Mouse (Mus musculus): ENCODE results near the gene Olfr968.

Gene Olfr968

GRCm38 (mm10) chr9:39783153-39783552 is at the start of gene Olfr968:
Gene Olfr968 (minus strand): TSS chr9:39783253.
- no peak for DNase-seq (ENCODE audit: low read depth)

DNA sequence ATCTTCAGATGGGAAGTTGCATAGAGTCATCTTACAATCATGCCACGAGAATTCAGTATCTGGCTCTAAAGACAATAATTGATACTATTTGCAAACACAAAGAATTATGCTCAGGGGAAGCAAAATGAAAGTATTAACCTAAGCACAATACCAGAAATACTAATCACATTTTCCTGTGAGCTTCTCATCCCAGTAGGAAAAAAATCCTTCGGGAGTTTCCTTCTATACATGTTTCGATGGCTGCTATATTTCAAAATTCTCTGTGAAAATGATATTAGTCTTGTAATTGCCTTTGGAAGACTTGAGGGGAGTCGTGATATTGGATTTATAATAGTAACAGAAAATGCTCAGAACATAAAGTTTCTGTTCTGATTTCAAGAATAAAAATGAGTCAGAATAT is 25.5 kb upstream of the Olfr968 start, which contains the start of gene Olfr970:
Gene Olfr970, plus strand, starts transcription at position 301 of the 400 bp plus-strand sequence.
- no peak for DNase-seq (ENCODE audit: low read depth)

DNA sequence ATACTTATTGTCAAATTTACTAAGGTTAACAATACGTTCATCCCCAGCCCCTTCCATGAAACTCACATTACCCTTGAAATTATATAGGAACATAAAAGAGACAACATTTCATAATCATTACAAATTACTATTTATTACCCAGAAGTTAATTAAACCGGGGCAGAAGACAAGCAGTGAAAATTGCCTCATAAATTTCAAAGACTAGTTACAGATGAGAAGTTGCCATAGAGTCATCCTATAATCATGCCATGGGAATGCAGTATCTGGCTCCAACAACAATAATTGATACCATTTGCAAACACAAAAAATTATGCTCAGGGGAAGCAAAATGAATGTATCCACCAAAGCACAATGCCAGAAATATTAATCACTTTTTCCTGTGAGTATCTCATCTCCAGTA is 7.5 kb upstream of the Olfr968 start, which contains the start of gene Olfr969:
Gene Olfr969, plus strand, starts transcription at position 388 of the 400 bp plus-strand sequence.
- DNase-seq (ENCODE audit: low read depth), result no peak

DNA sequence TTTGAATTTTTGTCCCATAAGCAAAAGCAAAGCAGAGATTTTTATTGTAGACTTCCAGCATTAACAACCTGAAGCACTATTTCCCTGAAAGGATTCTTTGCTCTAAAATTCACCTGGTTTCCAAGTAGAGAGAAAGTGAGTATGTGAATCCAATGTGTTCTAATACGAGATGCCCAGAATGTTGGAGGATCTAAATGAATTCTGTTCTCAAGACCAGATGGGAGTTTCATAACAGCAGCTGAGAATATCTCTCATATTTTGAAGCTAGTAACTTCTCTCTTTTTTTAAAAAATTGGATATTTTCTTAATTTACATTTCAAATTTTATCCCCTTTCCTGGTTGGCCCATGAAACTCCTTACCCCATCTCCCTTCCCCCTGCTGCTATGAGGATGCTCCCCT is 36.6 kb downstream of the Olfr968 start:
- DNase-seq (ENCODE audit: low read depth), result no peak

- no peak for DNase-seq (ENCODE audit: low read depth)
Observed at GRCm38 (mm10) chr9:39745949-39746348, 37.1 kb downstream of the Olfr968 start, which contains the start of gene Olfr967. Gene Olfr967 (plus strand): TSS chr9:39746249.

GRCm38 (mm10) chr9:39740741-39741140 is 42.3 kb downstream of the Olfr968 start:
- no peak for DNase-seq (ENCODE audit: low read depth)

GRCm38 (mm10) chr9:39730678-39731077 is 52.4 kb downstream of the Olfr968 start, which contains the start of gene Olfr150:
Gene Olfr150 (plus strand): TSS chr9:39730978.
- no peak for DNase-seq (ENCODE audit: low read depth)

Data from 416B (cell line).